9 mouse cellular contexts compared by ENCODE assay signal in genomic region chr6:91750976-91751375, GRCm38 (mm10).
A peak's percentile ranks its signal among the peaks of the same experiment; 100 is the strongest.
DNase-seq lines count a peak whose midpoint lies in the region; ATAC-seq and TF ChIP-seq lines count a peak whose summit lies in the region.
"Had no signal": no experiment of that assay in that cellular context is flagged by ENCODE, and none has a peak within 500 bp of the region (broad histone marks: within the 10 kb centered on the region; RNA-seq: fewer than 3 reads in every experiment).

No protein-coding gene starts in this region.

- peak; percentile 42; the same call in 1 of the 2 replicates for ATAC-seq in forebrain, postnatal 0 days
- ATAC-seq in forebrain, embryonic 16.5 days = no peak

- H3K4me1 ChIP-seq in forebrain, postnatal 0 days (ENCODE audit: insufficient read depth) = no peaks in the 10 kb centered on the region
- no peaks in the 10 kb centered on the region for H3K4me1 ChIP-seq in forebrain, embryonic 16.5 days (replicated peaks; ENCODE audit: control insufficient read depth, insufficient read depth, low read length)
- peaks cover 9% of the 10 kb centered on the region for H3K4me1 ChIP-seq in lung, adult 2 months (ENCODE audit: control insufficient read depth, insufficient read depth, low read length)

- H3K36me3 ChIP-seq in forebrain, postnatal 0 days (ENCODE audit: insufficient read depth) = peaks cover 82% of the 10 kb centered on the region
- peaks cover 27% of the 10 kb centered on the region for H3K36me3 ChIP-seq in forebrain, embryonic 16.5 days (ENCODE audit: control insufficient read depth, insufficient read depth)
- H3K36me3 ChIP-seq in splenic B cell, adult 2 months (ENCODE audit: control insufficient read depth, insufficient read depth, low read length, poor library complexity, severe bottlenecking) = peaks cover 5% of the 10 kb centered on the region

- no peak overlapping the region for H3K27ac ChIP-seq in forebrain, postnatal 0 days (ENCODE audit: low read depth, low read length)
- H3K27ac ChIP-seq in forebrain, embryonic 16.5 days (ENCODE audit: low read length) = no peak overlapping the region

- no peak overlapping the region for H3K9ac ChIP-seq in forebrain, postnatal 0 days
- H3K9ac ChIP-seq in forebrain, embryonic 16.5 days (replicated peaks; ENCODE audit: low read depth, low read length) = no peak overlapping the region

- 78% methylated on average over 3 of the region's 3 CpGs for WGBS in forebrain, postnatal 0 days
- 60% methylated on average over 3 of the region's 3 CpGs for WGBS in forebrain, embryonic 16.5 days
- WGBS in lung, adult 2 months = 76% methylated on average over 3 of the region's 3 CpGs

- H3K4me2 ChIP-seq in forebrain, postnatal 0 days (ENCODE audit: low read depth) = no peak overlapping the region
- no peak overlapping the region for H3K4me2 ChIP-seq in forebrain, embryonic 16.5 days (ENCODE audit: low read length)

- H3K27me3 ChIP-seq in forebrain, postnatal 0 days (ENCODE audit: insufficient read depth, low read length) = no peaks in the 10 kb centered on the region
- H3K27me3 ChIP-seq in forebrain, embryonic 16.5 days (replicated peaks; ENCODE audit: control insufficient read depth, insufficient read depth, low read length) = no peaks in the 10 kb centered on the region
- no peaks in the 10 kb centered on the region for H3K27me3 ChIP-seq in splenic B cell, adult 2 months (ENCODE audit: control insufficient read depth, insufficient read depth, low read length, poor library complexity, severe bottlenecking)

- no peak for TF ChIP-seq POLR2A in lung, adult 2 months (IDR thresholded peaks at IDR 0.05; ENCODE audit: borderline replicate concordance, extremely low read depth, low read depth, low read length)

- TF ChIP-seq CTCF in forebrain, postnatal 0 days (IDR thresholded peaks at IDR 0.05; ENCODE audit: low read depth) = peak; percentile 63
- 0 out of 2 replicates have a peak, but pooled peaks have one; percentile 13 for TF ChIP-seq CTCF in lung, adult 2 months (IDR thresholded peaks at IDR 0.05; ENCODE audit: insufficient read depth, low read length)

- H3K9me3 ChIP-seq in forebrain, postnatal 0 days (ENCODE audit: low read length) = no peaks in the 10 kb centered on the region
- H3K9me3 ChIP-seq in forebrain, embryonic 16.5 days (ENCODE audit: control insufficient read depth, low read length) = no peaks in the 10 kb centered on the region

- DNase-seq in forebrain, postnatal 0 days = no peak
- DNase-seq in lung, adult 2 months = no peak
- DNase-seq in lung, postnatal 4 days = no peak
- DNase-seq in brain, adult 2 months (ENCODE audit: low read depth, low spot score) = peak; percentile 39
- DNase-seq in splenic B cell, adult 2 months (ENCODE audit: low read depth, low spot score) = peak; percentile 11
- no peak for DNase-seq in frontal cortex, postnatal 25 days (ENCODE audit: low spot score in 2 of 2)
- DNase-seq in left cerebral cortex, adult 8-10 months (ENCODE audit: low spot score in 2 of 2) = no peak

- H3K4me3 ChIP-seq in forebrain, postnatal 0 days (ENCODE audit: low read depth, low read length) = no peak overlapping the region
- no peak overlapping the region for H3K4me3 ChIP-seq in forebrain, embryonic 16.5 days (replicated peaks; ENCODE audit: low read length)
- no peak overlapping the region for H3K4me3 ChIP-seq in lung, adult 2 months (replicated peaks; ENCODE audit: extremely low read depth, low read depth, low read length)
- H3K4me3 ChIP-seq: erythroblast, embryonic 14.5 days had no signal

Comparison
In these comparisons a context has a peak if more than half of its experiments do, and no peak if none do; other contexts are left out.
1. DNase-seq: peak in brain, adult 2 months (single experiment) and splenic B cell, adult 2 months (single experiment); none in forebrain, postnatal 0 days (single experiment), lung, adult 2 months (single experiment), lung, postnatal 4 days (0 of 2), frontal cortex, postnatal 25 days (0 of 2) and left cerebral cortex, adult 8-10 months (0 of 2).